Mouse (Mus musculus) bone marrow macrophage, adult 2 months (primary cell): ENCODE measurements at regions not wholly inside any gene's neighbourhood (a gene's known extent, or its start where the extent isn't known, plus 50 kb on each side); places are given as distances from the start of the nearest gene placed in this dataset.

Experiments
- CTCF ChIP-seq: IDR thresholded peaks from 2 replicates; pipeline ENCODE4 v1.5.1; 2012; ENCODE audit warnings: low read depth, mild to moderate bottlenecking, low read length, moderate library complexity
- POLR2A ChIP-seq: IDR thresholded peaks from 2 replicates; pipeline ENCODE4 v1.6.1; 2012; ENCODE audit warnings: mild to moderate bottlenecking, low read depth, low read length, borderline replicate concordance

GRCm38 (mm10) chr16:5444785-5445184 lies 189.0 kb upstream of the Eef2kmt start:
- no peak for TF ChIP-seq CTCF
- TF ChIP-seq POLR2A: no peak
